Comparison of ENCODE assay signal across 24 mouse cellular contexts in the genomic region with DNA sequence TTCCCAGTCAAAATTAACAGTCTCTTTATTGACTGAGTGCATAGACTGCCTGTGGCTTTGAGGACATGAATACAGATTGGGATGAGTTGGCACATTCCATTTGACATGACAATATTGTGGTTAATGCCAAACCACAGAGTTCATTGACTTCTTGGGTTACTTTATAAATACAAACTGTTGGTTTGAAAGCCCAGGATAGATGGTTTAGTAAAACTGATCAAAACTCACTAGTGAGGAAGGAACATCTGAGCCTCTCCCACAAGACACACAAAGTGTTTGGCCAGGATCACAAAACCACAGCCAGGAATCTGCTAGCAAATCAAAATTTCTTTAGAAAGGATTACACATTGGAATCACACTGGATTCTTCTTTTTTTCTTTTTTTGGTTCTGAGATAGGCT. TPM values are rescaled to one million over a fixed set of nuclear protein-coding genes. Genes with fewer than 3 reads are reported as not detected.
"Had no signal": no experiment of that assay in that cellular context is flagged by ENCODE, and none has a peak within 500 bp of the region (broad histone marks: within the 10 kb centered on the region; RNA-seq: fewer than 3 reads in every experiment).

No protein-coding gene starts in this region.

- H3K27ac ChIP-seq: layer of hippocampus, adult 2 months; limb, embryonic 10.5 days; limb, embryonic 13.5 days; liver, embryonic 14.5 days; midbrain, embryonic 10.5 days; midbrain, embryonic 13.5 days; neural tube, embryonic 13.5 days; stomach, embryonic 15.5 days had no signal

- H3K36me3 ChIP-seq: limb, embryonic 10.5 days; limb, embryonic 13.5 days; midbrain, embryonic 10.5 days; midbrain, embryonic 13.5 days; neural tube, embryonic 13.5 days; stomach, embryonic 15.5 days had no signal

- H3K4me1 ChIP-seq: megakaryocyte, embryonic 14.5 days; stomach, embryonic 15.5 days had no signal

- DNase-seq: kidney, adult 18-20 months; kidney, postnatal 14 days; layer of hippocampus, adult 9-11 months; liver, postnatal 0 days; lung, embryonic 14.5 days; lung, postnatal 36 days; retina, postnatal 1 day; right cerebral cortex, postnatal 25 days; spleen, adult 18-20 months; thymus, postnatal 25 days had no signal

- H3K4me3 ChIP-seq: layer of hippocampus, adult 2 months; limb, embryonic 10.5 days; limb, embryonic 13.5 days; megakaryocyte, embryonic 14.5 days; midbrain, embryonic 10.5 days; midbrain, embryonic 13.5 days; myocyte; neural tube, embryonic 13.5 days; stomach, embryonic 15.5 days had no signal

- H3K27me3 ChIP-seq: limb, embryonic 13.5 days; stomach, embryonic 15.5 days had no signal

RNA-seq across cellular contexts. Expression of a gene that starts 30.0 kb away (rescaled TPM):
- total RNA-seq: monocyte, adult 5-6 weeks had no signal
- polyA plus RNA-seq: kidney, embryonic 16.5 days; large intestine, adult 2 months; liver, postnatal 0 days; lung, embryonic 14.5 days; lung, postnatal 0 days; stomach, embryonic 15.5 days had no signal
